In the genomic region with DNA sequence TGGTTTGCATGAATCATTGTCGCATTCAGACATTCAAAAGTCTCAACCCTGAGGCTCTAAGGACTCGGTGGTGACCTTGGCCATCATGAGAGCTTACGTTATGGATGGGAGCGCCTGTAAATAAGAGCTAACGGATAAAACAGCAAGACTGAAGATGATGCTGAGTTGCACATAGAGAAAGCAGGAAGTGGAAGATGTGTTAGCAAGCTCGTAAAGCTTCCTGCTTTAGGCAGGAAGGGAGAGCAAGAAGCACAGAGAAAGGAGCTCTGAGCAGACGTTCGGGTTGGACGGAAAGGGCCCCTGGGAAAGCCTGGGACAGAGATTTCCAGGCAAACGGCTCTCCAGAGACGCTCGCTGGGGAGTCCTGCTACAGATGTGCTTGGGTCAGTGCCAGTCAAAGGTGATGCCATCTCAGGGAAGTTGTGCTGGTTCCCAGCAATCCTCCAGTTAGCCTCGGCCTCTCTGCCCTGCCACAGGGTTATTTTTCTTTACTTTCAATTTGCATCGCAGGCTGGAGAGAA, we compare ENCODE assay signal across 12 mouse cellular contexts. TPM values are rescaled to one million over a fixed set of nuclear protein-coding genes. Genes with fewer than 3 reads are reported as not detected.
A peak's percentile ranks its signal among the peaks of the same experiment; 100 is the strongest.
DNase-seq lines count a peak whose midpoint lies in the region; ATAC-seq and TF ChIP-seq lines count a peak whose summit lies in the region.
"Had no signal": no experiment of that assay in that cellular context is flagged by ENCODE, and none has a peak within 500 bp of the region (broad histone marks: within the 10 kb centered on the region; RNA-seq: fewer than 3 reads in every experiment).

No protein-coding gene starts in this region.

- peak overlapping the region; percentile 21 for H3K4me2 ChIP-seq in neural tube, embryonic 12.5 days (replicated peaks)
- peak overlapping the region; percentile 21; the same call in 1 of the 2 replicates for H3K4me2 ChIP-seq in hindbrain, postnatal 0 days (ENCODE audit: low read depth, low read length)

- 70% methylated on average over 14 of the region's 14 CpGs for WGBS in neural tube, embryonic 12.5 days
- WGBS in hindbrain, postnatal 0 days: 46% methylated on average over 14 of the region's 14 CpGs

- no peaks in the 10 kb centered on the region for H3K9me3 ChIP-seq in neural tube, embryonic 12.5 days
- H3K9me3 ChIP-seq in hindbrain, postnatal 0 days (ENCODE audit: low read length): no peaks in the 10 kb centered on the region
- H3K9me3 ChIP-seq: limb, embryonic 10.5 days had no signal

- H3K4me1 ChIP-seq in neural tube, embryonic 12.5 days: peaks cover 23% of the 10 kb centered on the region
- peaks cover 5% of the 10 kb centered on the region; the same call in 1 of the 2 replicates for H3K4me1 ChIP-seq in hindbrain, postnatal 0 days (ENCODE audit: insufficient read depth, low read length)

- TF ChIP-seq CTCF in gastrocnemius, adult 2 months (IDR thresholded peaks at IDR 0.05): no peak
- TF ChIP-seq CTCF in hindbrain, postnatal 0 days (IDR thresholded peaks at IDR 0.05; ENCODE audit: low read depth): no peak

- H3K27ac ChIP-seq in gastrocnemius, adult 2 months: peak overlapping the region; percentile 70
- H3K27ac ChIP-seq in neural tube, embryonic 12.5 days: peak overlapping the region; percentile 1; the same call in 1 of the 2 replicates
- peak overlapping the region; percentile 71 for H3K27ac ChIP-seq in hindbrain, postnatal 0 days
- H3K27ac ChIP-seq: limb, embryonic 10.5 days; stomach, postnatal 0 days had no signal

- peak overlapping the region; percentile 45 for H3K4me3 ChIP-seq in gastrocnemius, adult 2 months
- H3K4me3 ChIP-seq in neural tube, embryonic 12.5 days: no peak overlapping the region
- no peak overlapping the region for H3K4me3 ChIP-seq in hindbrain, postnatal 0 days (ENCODE audit: low read length)
- H3K4me3 ChIP-seq: limb, embryonic 10.5 days had no signal

- intact Hi-C loops in gastrocnemius, adult 2 months (cut with DNase I): loop anchor here (5.0 kb wide), 1 partner anchor 38 kb away; no protein-coding TSS in a partner anchor

- peak; percentile 36 for DNase-seq in gastrocnemius, adult 2 months
- DNase-seq in gastrocnemius, postnatal 25 days: no peak
- no peak for DNase-seq in neural tube, embryonic 10.5 days (ENCODE audit: extremely low spot score, low spot score)
- no peak for DNase-seq in hindbrain, postnatal 0 days (ENCODE audit: low spot score)
- DNase-seq in thymus, postnatal 14 days: peak; percentile 34
- DNase-seq in ovary, adult 18-20 months (ENCODE audit: low spot score): no peak
- DNase-seq: kidney, adult 18-20 months; lung, postnatal 10 days had no signal

- no peak for ATAC-seq in neural tube, embryonic 12.5 days (ENCODE audit: low FRiP score, low read depth)
- 0 out of 2 replicates have a peak, but pooled peaks have one; percentile 8 for ATAC-seq in hindbrain, postnatal 0 days
- no peak for ATAC-seq in erythroblast, adult 5-6 weeks (replicated peaks; ENCODE audit: low FRiP score, poor library complexity, severe bottlenecking)

- no peak overlapping the region for H3K9ac ChIP-seq in neural tube, embryonic 12.5 days
- no peak overlapping the region for H3K9ac ChIP-seq in hindbrain, postnatal 0 days (replicated peaks; ENCODE audit: low read length)

- H3K27me3 ChIP-seq in neural tube, embryonic 12.5 days (replicated peaks): no peaks in the 10 kb centered on the region
- no peaks in the 10 kb centered on the region for H3K27me3 ChIP-seq in hindbrain, postnatal 0 days (ENCODE audit: insufficient read depth, low read length)

- no peaks in the 10 kb centered on the region for H3K36me3 ChIP-seq in neural tube, embryonic 12.5 days
- no peaks in the 10 kb centered on the region for H3K36me3 ChIP-seq in hindbrain, postnatal 0 days (ENCODE audit: insufficient read depth, low read length)
- H3K36me3 ChIP-seq: limb, embryonic 10.5 days had no signal

RNA-seq across cellular contexts. Expression of gene Rftn1, which starts 40.7 kb away (rescaled TPM):
- 10 to 100 TPM; 11.4 to 16.9 TPM for total RNA-seq in gastrocnemius, adult 2 months (2021)
- 10 to 100 TPM; 27.3 to 35.0 TPM for total RNA-seq in gastrocnemius, postnatal 25 days (2021)
- 11.0 and 14.3 TPM in 2 replicates for polyA plus RNA-seq in neural tube, embryonic 12.5 days (2016; fragmentation: Nextera tagmentation; extraction: Ambion mirVana)
- 39.5 and 44.4 TPM in 2 replicates for total RNA-seq in hindbrain, postnatal 0 days (2014; rRNA removed)
- 18.2 and 19.7 TPM in 2 replicates for polyA plus RNA-seq in hindbrain, postnatal 0 days (2015; fragmentation: Nextera tagmentation; extraction: Ambion mirVana)
- total RNA-seq in erythroblast, adult 5-6 weeks (2015; ENCODE audit: low replicate concordance): 0.19 and 2.7 TPM in 2 replicates
- total RNA-seq in erythroblast, adult 5-6 weeks (2017; ENCODE audit: low replicate concordance): 4.3 and 6.4 TPM in 2 replicates

Comparison
In these comparisons a context has a peak if more than half of its experiments do, and no peak if none do; other contexts are left out.
1. DNase-seq: peak in gastrocnemius, adult 2 months (single experiment) and thymus, postnatal 14 days (single experiment); none in gastrocnemius, postnatal 25 days (single experiment), neural tube, embryonic 10.5 days (single experiment), hindbrain, postnatal 0 days (single experiment) and ovary, adult 18-20 months (single experiment).
2. H3K27ac ChIP-seq: peak in every context shown above with its lines; median percentile 71 in hindbrain, postnatal 0 days; 70 in gastrocnemius, adult 2 months; 1 in neural tube, embryonic 12.5 days.